Mouse (Mus musculus): Measurements from ENCODE around the gene Rgs5.
A peak's percentile ranks its signal among the peaks of the same experiment; 100 is the strongest.

DNA sequence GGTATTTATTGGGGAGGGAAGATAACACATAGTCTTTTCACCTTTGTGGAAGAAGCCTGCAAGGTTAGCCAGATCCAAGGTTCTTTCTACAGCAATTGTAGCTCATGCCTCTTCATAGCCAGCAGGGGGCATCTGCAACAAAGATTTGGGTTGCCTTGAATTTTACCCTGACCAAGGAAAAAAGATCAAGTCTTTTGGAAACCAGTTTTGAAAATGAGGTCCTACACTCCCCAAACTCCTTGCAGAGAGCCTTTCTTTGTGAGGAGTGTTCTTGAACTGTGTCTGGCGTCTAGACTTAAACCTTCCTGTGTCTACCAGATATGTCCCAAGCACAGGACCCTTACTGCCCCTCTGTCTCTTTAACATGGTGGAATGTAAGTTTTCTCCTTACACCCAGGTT, 15.4 kb downstream of the Rgs5 start:
- no peak for TF ChIP-seq POLR2A (IDR thresholded peaks at IDR 0.05; ENCODE audit: insufficient read depth, low read depth, low read length)
- peak; percentile 69 for TF ChIP-seq CTCF (IDR thresholded peaks at IDR 0.05)
